Mouse (Mus musculus): ENCODE data around the gene Pip4k2c.

GRCm38 (mm10) chr10:127194428-127195327, 16.7 kb downstream of the Pip4k2c start:
- TF ChIP-seq HCFC1 (IDR thresholded peaks at IDR 0.05; ENCODE audit: borderline replicate concordance, insufficient read depth, low read length) (no peak), ZC3H11A (IDR thresholded peaks at IDR 0.05; ENCODE audit: borderline replicate concordance, low read depth, low read length) (no peak), CHD2 (IDR thresholded peaks at IDR 0.05; ENCODE audit: low read depth, low read length) (no peak), ZNF384 (IDR thresholded peaks at IDR 0.05; ENCODE audit: low read depth, low read length) (no peak)

Data from ES-E14 (cell line).